Mouse (Mus musculus) hindbrain, embryonic 15.5 days (tissue): ENCODE measurements around the gene Npr1. TPM values are rescaled to one million over a fixed set of nuclear protein-coding genes. Genes with fewer than 3 reads are reported as not detected.

Experiments used
- ATAC-seq: fragments of 200-750 bp; cut with Nextera tagmentation; 2 replicates; pipeline ENCODE4 v1.8.0; 2017; ENCODE audit warnings: low read depth, moderate number of reproducible peaks, moderate TSS enrichment; ENCODE audit not compliant: low FRiP score
- H3K27ac ChIP-seq: fragments of 300-500 bp; sonication (generic); replicated peaks from 2 replicates; pipeline ENCODE4 v1.5.1; 2015; ENCODE audit warnings: mild to moderate bottlenecking, inconsistent platforms
- H3K27me3 ChIP-seq: fragments of 300-500 bp; sonication (generic); 2 replicates; pipeline ENCODE4 v1.6.1; 2015; ENCODE audit warnings: control low read depth, inconsistent platforms
- H3K36me3 ChIP-seq: fragments of 300-500 bp; sonication (generic); 2 replicates; pipeline ENCODE4 v1.6.1; 2015; ENCODE audit warnings: control low read depth, inconsistent platforms
- H3K4me1 ChIP-seq: fragments of 300-500 bp; sonication (generic); replicated peaks from 2 replicates; pipeline ENCODE4 v1.6.1; 2015; ENCODE audit warnings: control low read depth, inconsistent platforms
- H3K4me2 ChIP-seq: fragments of 300-500 bp; sonication (generic); 2 replicates; pipeline ENCODE4 v1.6.1; 2015; ENCODE audit warnings: moderate library complexity, mild to moderate bottlenecking, inconsistent platforms
- H3K4me3 ChIP-seq: fragments of 300-500 bp; sonication (generic); 2 replicates; pipeline ENCODE4 v1.5.1; 2015; ENCODE audit warnings: mild to moderate bottlenecking, inconsistent platforms
- H3K9ac ChIP-seq: fragments of 300-500 bp; sonication (generic); 2 replicates; pipeline ENCODE4 v1.6.1; 2015; ENCODE audit warnings: inconsistent platforms
- H3K9me3 ChIP-seq: fragments of 300-500 bp; sonication (generic); 2 replicates; pipeline ENCODE4 v1.6.1; 2016; ENCODE audit warnings: control low read depth, inconsistent platforms
- WGBS: fragments of 180-500 bp; shearing (Covaris S2); methylation state at CpG from one replicate; pipeline ENCODE4 v1.1.7; 2015; 5-methylcytosine and 5-hydroxymethylcytosine counted together
- polyA plus RNA-seq: library from polyadenylated mRNA; unstranded; fragments of >200 nt; fragmentation: Nextera tagmentation; extraction: Ambion mirVana; gene quantifications from 2 replicates; pipeline ENCODE4 v1.2.1, GENCODE M21; 2015

Npr1 gene
- polyA plus RNA-seq, 1 experiment from 2014 or later: 2.8 TPM

DNA sequence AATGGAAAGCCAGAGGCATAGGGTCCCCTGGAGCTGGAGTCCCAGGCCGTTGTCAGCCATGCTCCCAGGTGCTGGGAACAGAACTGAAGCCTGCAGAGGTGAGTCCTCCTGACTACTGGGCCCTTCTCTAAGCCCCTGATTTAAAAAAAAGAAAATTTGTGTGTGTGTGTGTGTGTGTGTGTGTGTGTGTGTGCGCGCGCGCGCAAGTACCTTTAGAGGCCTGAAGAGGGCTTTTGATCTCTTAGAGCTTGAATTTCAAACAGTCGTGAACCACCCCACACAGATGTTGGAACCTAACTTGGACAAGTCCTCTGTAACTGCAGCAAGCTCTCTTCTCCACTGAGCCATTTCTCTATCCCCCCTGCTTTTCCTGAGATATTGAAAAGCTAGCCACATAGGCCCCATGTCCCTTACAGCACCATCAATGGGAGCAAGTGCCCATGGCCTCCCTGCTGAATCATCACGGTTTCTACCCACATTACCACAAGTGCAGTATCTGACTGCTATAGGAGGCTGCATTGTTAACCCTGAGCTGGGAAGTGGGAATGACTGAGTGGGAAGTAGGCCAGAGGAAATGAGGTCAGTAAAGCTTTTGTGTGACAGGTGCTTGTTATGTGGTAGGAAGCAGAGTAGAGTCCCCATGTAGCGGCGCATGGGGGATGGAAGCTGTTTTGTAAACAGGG lies 2.1 kb upstream of the Npr1 start:
- no peak overlapping the region for H3K4me3 ChIP-seq
- peaks cover 32% of the 10 kb centered on the region for H3K27me3 ChIP-seq
- 95% methylated on average over 10 of the region's 10 CpGs for WGBS
- H3K9ac ChIP-seq: no peak overlapping the region
- no peak overlapping the region for H3K4me2 ChIP-seq
- no peaks in the 10 kb centered on the region for H3K9me3 ChIP-seq
- H3K4me1 ChIP-seq: peaks cover 17% of the 10 kb centered on the region
- no peaks in the 10 kb centered on the region for H3K36me3 ChIP-seq
- ATAC-seq: no peak
- no peak overlapping the region for H3K27ac ChIP-seq

DNA sequence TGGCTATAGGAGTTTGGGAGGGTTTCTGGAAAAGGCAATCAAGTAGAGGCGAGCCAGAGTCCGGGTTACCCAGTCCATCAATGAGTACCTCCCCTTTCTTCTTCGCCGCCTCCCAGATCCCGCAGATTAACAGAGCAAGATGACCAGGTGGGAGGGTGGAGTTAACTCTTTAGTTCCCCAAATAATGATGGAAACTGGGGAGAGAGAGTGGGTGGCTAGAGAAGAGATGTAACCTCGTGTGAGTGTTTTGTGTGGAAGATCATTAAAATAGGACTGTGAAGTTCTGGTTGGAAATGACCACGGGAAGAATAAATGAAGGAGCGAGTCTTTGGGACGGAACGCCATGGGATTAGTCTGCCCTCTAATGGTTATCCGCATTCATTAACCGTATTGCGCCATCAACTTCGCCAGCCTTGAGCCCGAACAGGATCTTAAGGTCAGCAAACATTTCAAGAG lies 673 bp upstream of the Npr1 start:
- Histone ChIP-seq H3K4me2 (peak overlapping the region; percentile 97), H3K27ac (no peak overlapping the region), H3K9me3 (no peaks in the 10 kb centered on the region), H3K4me3 (peak overlapping the region; percentile 60), H3K27me3 (peaks cover 40% of the 10 kb centered on the region), H3K36me3 (no peaks in the 10 kb centered on the region), H3K9ac (peak overlapping the region; percentile 51; the same call in 1 of the 2 replicates), H3K4me1 (peaks cover 17% of the 10 kb centered on the region)
- ATAC-seq: peak; percentile 75
- WGBS: under 1% methylated on average over 15 of the region's 15 CpGs

DNA sequence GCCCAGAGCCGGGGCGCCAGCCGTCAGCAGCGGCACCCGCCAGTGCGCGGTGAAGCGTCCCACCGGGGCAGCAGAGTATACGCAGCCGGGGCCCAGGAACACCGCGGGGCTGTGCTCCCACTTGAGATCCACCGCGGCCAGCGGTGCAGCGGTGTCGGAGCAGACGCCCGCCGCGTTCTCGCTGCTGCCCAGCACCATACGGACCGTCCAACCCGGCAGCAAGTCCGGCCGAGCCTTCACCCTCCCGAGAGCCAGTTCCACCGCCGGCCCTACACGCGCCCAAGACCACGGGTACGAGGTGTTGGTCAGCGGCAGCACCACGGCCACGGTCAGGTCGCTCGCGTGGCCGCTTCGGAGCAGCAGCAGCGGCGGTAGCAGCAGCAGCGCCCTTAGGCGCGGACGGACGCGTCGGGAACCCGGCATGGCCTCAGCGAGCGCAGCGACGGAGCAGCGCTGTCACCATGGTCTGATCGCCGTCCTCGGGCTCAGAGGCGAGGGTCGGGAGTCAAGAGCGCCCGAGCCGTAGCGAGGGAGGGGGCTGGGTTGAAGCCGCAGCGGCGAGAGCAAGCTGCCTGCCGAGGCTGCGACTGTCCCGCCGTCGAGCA lies 483 bp downstream of the Npr1 start:
- Histone ChIP-seq H3K9me3 (no peaks in the 10 kb centered on the region), H3K9ac (peak overlapping the region; percentile 51), H3K36me3 (no peaks in the 10 kb centered on the region), H3K27me3 (peaks cover 40% of the 10 kb centered on the region), H3K27ac (no peak overlapping the region), H3K4me1 (peaks cover 17% of the 10 kb centered on the region), H3K4me2 (peak overlapping the region; percentile 97), H3K4me3 (peak overlapping the region; percentile 60)
- WGBS: under 1% methylated on average over 73 of the region's 75 CpGs
- peak; percentile 35 for ATAC-seq

DNA sequence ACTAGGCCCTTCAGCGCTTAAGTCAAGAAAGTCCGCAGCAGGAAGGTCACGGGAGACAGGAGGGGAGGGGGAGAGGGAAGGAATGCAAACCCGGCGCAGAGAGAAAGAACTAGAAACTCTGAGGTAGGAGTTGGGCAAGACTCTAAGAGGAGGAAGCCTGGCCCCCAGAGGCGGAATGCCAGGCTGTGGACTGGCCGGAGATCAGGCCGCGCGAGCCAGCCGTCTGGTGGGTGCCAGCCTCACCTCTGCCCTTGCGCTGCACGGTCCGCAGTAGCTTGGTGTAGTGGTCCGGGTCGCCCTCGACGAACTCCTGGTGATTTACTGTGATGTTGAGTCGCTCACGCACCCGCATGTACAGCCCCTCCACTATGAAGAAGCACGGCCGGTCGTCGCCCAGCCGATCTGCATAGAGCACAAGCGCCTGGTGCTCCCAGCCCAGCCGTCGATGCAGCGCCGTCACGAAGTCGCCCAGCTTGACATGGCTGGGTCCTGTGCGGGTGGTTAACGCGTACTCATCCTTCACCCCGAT lies 1.1 kb downstream of the Npr1 start:
- peak; percentile 14; the same call in 1 of the 2 replicates for ATAC-seq
- Histone ChIP-seq H3K9ac (peak overlapping the region; percentile 51; the same call in 1 of the 2 replicates), H3K4me1 (peaks cover 17% of the 10 kb centered on the region), H3K27ac (no peak overlapping the region), H3K4me3 (peak overlapping the region; percentile 60), H3K4me2 (peak overlapping the region; percentile 97), H3K9me3 (no peaks in the 10 kb centered on the region), H3K36me3 (no peaks in the 10 kb centered on the region), H3K27me3 (peaks cover 40% of the 10 kb centered on the region)
- WGBS: 7% methylated on average over 37 of the region's 37 CpGs

DNA sequence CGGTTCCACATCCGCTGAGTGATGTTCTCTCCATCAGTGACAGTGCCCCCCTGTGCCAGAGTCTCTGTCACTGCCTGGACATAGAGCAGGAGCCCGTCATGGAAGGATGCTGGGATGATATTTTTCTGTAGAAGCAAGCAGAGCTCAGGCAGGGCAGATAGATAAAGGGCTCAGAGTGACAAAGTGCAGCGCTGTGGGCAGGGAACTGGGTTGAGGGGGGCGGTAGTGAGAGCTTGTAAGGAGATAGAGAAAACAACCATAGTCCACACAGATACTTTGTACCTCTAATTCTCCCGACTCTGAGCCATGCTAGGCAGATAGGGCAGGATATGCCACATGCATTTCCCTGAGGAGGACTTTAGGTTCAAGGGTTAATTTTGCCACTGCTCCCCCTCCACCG lies 3.1 kb downstream of the Npr1 start:
- Histone ChIP-seq H3K4me3 (no peak overlapping the region), H3K36me3 (no peaks in the 10 kb centered on the region), H3K9me3 (no peaks in the 10 kb centered on the region), H3K4me2 (no peak overlapping the region), H3K27me3 (peaks cover 40% of the 10 kb centered on the region), H3K27ac (no peak overlapping the region), H3K4me1 (peaks cover 17% of the 10 kb centered on the region), H3K9ac (no peak overlapping the region)
- ATAC-seq: no peak
- WGBS: 37% methylated on average over 7 of the region's 7 CpGs

DNA sequence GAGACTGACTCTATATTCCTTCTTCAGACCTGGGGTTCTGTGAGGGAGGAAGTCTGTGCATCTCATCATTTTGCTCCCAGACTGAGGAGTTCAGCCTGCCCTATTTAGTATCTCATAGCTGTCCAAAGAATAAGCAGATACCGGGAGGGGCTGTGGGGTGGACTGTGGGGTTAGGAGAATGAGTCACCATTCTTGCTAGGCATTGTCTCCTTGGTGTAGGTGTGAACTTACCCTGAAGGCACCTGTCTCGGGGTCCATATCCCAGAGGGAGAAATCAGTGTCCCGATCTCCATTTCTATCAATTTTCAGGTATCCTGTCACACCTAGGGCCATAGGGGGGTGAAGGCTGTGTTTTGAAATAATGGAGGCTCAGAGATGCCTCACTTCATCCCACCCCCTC lies 3.7 kb downstream of the Npr1 start:
- no peak overlapping the region for H3K4me3 ChIP-seq

DNA sequence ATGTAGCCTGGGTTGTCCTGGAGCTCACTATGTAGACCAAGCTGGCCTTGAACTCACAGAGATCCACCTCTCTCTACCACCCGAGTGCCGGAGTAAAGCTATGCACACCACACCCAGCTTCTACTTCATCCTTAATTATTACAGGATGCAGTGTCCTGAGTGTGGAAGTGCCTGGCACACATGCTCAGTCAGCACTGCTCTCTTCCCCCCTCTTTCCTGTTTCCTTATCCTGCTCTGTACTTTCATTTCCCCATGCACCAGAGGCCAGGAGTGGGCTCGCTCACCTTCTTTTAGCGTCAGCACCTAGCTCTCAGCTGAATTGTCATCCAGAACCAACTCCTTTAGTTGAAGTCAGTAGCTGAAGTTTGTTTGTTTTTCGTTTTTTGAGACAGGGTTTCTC lies 5.4 kb downstream of the Npr1 start:
- Histone ChIP-seq H3K36me3 (no peaks in the 10 kb centered on the region), H3K4me1 (peaks cover 6% of the 10 kb centered on the region), H3K9me3 (no peaks in the 10 kb centered on the region), H3K4me2 (no peak overlapping the region), H3K4me3 (no peak overlapping the region), H3K27ac (no peak overlapping the region), H3K27me3 (peaks cover 32% of the 10 kb centered on the region), H3K9ac (no peak overlapping the region)
- WGBS: 73% methylated on average over 5 of the region's 5 CpGs
- ATAC-seq: no peak

More for the DNA sequence above, 3.7 kb downstream of the Npr1 start:
- peaks cover 17% of the 10 kb centered on the region for H3K4me1 ChIP-seq
- no peak overlapping the region for H3K4me2 ChIP-seq
- 85% methylated on average over 3 of the region's 3 CpGs for WGBS
- peaks cover 40% of the 10 kb centered on the region for H3K27me3 ChIP-seq
- no peaks in the 10 kb centered on the region for H3K9me3 ChIP-seq
- ATAC-seq: no peak
- no peaks in the 10 kb centered on the region for H3K36me3 ChIP-seq
- H3K9ac ChIP-seq: no peak overlapping the region
- no peak overlapping the region for H3K27ac ChIP-seq

DNA sequence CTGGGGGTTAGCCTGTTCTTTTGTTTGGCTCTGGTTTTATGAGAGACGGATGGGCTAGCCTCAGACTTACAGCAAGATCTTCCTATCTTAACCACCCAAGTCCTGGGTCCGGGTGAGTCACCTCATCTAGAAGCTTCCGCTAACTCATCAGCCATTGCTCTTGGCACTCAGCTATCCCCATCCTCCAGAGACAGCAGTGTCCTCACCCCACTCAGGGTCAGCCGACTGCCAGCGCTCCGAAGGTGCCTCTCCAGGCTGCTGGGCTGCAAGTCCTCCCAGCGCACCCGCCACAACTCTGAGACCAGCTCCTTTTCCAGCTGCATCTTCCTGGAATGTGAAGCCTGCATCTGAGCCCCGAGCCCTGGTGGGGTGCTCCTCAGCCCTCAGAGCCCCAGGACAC lies 5.9 kb downstream of the Npr1 start:
- H3K36me3 ChIP-seq: no peaks in the 10 kb centered on the region
- no peaks in the 10 kb centered on the region for H3K9me3 ChIP-seq
- H3K27me3 ChIP-seq: peaks cover 27% of the 10 kb centered on the region
- ATAC-seq: no peak
- 82% methylated on average over 9 of the region's 9 CpGs for WGBS
- peaks cover under 1% of the 10 kb centered on the region; the same call in 1 of the 2 replicates for H3K4me1 ChIP-seq
- H3K9ac ChIP-seq: no peak overlapping the region
- H3K4me2 ChIP-seq: no peak overlapping the region
- no peak overlapping the region for H3K27ac ChIP-seq
- no peak overlapping the region for H3K4me3 ChIP-seq

DNA sequence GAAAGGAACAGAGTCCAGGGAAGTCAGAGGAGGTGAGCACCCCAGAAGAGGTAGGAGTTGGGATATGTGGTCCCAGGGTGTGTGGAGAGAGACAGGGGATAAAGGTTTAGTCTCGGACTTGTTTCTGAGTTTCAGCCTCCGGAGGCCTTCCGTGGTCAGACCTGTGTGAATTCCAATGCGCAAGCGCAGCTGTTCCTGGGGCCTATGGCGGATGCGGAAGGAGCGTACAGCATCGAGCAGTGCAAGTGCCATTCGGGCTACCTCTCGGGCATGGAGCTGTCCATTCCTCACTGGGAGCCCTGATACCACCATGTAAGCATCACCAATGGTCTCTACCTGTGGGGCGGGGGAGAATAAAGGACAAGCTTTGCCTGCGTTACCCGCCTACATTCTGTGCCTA lies 10.7 kb downstream of the Npr1 start:
- Histone ChIP-seq H3K9ac (no peak overlapping the region), H3K27ac (no peak overlapping the region), H3K36me3 (no peaks in the 10 kb centered on the region), H3K4me1 (no peaks in the 10 kb centered on the region), H3K27me3 (no peaks in the 10 kb centered on the region), H3K4me3 (no peak overlapping the region), H3K9me3 (no peaks in the 10 kb centered on the region), H3K4me2 (no peak overlapping the region)
- ATAC-seq: no peak
- WGBS: 86% methylated on average over 14 of the region's 14 CpGs

DNA sequence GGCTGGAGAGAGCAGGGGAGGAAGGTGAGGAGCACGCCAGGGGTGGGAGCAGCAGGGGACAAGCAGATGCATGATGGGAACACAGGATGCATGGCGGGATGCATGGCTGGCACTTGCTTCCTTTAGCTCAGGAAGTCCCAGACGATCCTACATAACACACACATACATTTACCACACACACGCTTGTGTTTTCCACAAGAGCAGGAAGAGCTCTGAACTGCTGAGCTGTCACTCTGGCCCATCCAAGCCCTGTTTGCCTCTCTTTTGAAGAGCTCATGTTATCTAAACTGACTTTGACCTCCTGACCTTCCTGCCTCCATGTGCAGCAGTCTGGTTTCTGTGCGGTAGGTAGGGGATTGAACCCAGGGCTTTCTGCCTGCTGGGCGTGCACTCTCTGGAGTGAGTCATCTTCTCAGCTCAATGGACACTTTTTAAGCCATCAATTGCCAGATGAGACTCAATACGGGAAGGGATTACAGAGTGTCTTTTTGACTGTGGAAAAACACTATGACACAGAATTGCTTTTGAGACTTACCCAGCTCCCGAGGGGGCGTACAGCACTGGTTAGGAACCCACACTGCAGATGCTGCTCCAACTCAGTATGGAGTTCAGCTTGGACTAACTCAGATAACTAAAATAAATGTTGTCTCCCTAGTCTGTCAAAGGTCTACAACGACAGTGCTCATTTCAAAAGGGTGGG lies 14.1 kb downstream of the Npr1 start:
- no peaks in the 10 kb centered on the region for H3K9me3 ChIP-seq
- no peak overlapping the region for H3K9ac ChIP-seq
- no peak for ATAC-seq
- 65% methylated on average over 10 of the region's 10 CpGs for WGBS
- no peak overlapping the region for H3K4me3 ChIP-seq
- H3K36me3 ChIP-seq: no peaks in the 10 kb centered on the region
- H3K27me3 ChIP-seq: no peaks in the 10 kb centered on the region
- H3K27ac ChIP-seq: no peak overlapping the region
- no peak overlapping the region for H3K4me2 ChIP-seq
- peaks cover 7% of the 10 kb centered on the region for H3K4me1 ChIP-seq

DNA sequence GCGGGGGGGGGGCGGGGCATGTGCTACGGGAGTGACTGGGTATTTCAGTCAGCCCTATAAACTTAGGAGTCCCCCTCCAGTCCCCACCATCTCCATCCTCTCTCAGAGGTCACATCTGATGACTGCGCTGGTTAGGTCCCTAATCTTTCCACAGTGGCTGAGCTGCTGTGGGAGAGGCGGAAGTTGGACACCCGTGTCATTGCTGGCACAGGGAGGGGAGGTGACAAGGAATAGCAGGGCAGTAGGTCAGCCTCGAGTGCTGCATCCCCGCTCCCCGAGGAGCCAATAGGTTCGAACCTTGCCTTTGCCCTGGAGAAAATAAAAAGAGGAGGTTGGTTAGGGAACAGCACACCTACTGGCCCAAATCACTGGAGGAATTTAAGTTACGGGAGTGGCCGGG lies 14.8 kb downstream of the Npr1 start:
- no peak overlapping the region for H3K4me3 ChIP-seq
- peaks cover 14% of the 10 kb centered on the region for H3K4me1 ChIP-seq
- 47% methylated on average over 12 of the region's 12 CpGs for WGBS
- no peaks in the 10 kb centered on the region for H3K27me3 ChIP-seq
- no peaks in the 10 kb centered on the region for H3K9me3 ChIP-seq
- H3K27ac ChIP-seq: no peak overlapping the region
- no peak overlapping the region for H3K4me2 ChIP-seq
- ATAC-seq: no peak
- no peaks in the 10 kb centered on the region for H3K36me3 ChIP-seq
- no peak overlapping the region for H3K9ac ChIP-seq

DNA sequence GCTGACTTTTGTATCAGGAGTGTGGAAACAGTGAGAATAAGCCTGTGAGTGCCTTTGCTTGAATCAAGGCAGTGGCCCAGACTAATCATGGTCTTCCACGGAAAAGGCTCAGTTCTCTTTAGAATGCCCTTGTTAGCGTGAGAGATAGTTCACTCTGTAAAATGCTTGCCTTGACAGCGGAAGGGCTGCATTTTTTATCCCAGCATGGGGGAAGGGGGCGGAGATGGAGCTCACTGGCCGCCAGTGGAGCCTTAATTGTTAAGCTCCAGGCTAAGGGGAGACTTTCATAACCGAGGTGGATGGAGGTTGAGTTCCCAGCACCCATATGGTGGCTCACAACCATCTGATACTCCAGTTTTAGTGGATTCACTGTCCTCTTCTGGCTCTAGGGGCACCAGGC lies 17.0 kb downstream of the Npr1 start:
- H3K4me1 ChIP-seq: peaks cover 20% of the 10 kb centered on the region
- H3K9ac ChIP-seq: no peak overlapping the region
- WGBS: 22% methylated on average over 6 of the region's 6 CpGs
- no peak for ATAC-seq
- no peak overlapping the region for H3K4me2 ChIP-seq
- H3K27ac ChIP-seq: no peak overlapping the region
- H3K4me3 ChIP-seq: no peak overlapping the region
- no peaks in the 10 kb centered on the region for H3K36me3 ChIP-seq
- no peaks in the 10 kb centered on the region for H3K9me3 ChIP-seq
- H3K27me3 ChIP-seq: no peaks in the 10 kb centered on the region
